Mouse (Mus musculus) right cerebral cortex, adult 2 months (tissue): ENCODE data around the gene Pold3.
"Not testable (repeated sequence)": the region's sequence is repeated elsewhere in the genome, so short reads cannot be mapped to it uniquely, and the experiment has no call there.

Source experiments
- DNase-seq, 2 experiments: peaks; one replicate each; pipeline ENCODE4 v3.0.0; 2021 to 2022; ENCODE audit warnings: low spot score in 2 of 2

The Pold3 gene

DNA sequence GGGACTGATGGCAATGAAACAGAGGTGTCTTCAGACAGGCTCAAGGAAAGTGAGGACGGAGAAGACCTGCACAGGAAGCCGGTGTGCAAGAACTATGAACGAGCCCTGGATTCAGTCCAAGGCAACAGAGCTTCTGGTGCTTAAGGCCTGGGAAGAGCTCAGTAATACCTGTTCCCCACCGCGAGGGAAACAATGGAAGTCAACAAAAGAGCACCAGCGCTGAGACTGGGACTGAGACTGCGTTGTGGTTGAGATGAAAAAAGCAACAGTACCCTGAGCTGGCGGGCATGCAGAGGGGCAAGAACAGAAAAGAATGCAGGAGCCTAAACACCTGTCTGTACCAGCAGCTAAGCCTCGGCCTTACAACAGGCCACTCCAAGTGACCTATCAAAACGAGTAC, 9.9 kb downstream of the Pold3 start:
- DNase-seq = no peak

DNA sequence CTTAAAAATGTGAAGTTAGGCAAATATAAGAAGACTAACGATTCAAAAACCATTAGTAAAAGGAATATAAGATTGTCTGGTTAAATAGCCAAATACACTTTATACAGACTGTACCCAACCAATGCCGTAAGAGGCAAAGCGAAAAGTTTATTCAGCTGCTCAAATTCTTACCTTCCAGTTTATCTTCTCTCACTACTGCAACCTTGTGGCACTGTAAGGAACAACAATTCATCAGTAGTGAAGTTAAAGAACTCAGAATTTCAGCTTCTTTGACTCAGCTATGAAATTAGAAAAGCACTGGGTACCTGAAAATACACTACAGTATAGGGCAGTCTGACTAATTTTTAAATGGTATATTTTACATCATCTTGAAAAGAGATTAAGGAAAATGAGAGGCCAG, 13.0 kb downstream of the Pold3 start:
- DNase-seq = peak in 1 of 2 experiments; percentile 37

- DNase-seq = no peak
Measured at GRCm38 (mm10) chr7:100104677-100105076, 16.7 kb downstream of the Pold3 start.

DNA sequence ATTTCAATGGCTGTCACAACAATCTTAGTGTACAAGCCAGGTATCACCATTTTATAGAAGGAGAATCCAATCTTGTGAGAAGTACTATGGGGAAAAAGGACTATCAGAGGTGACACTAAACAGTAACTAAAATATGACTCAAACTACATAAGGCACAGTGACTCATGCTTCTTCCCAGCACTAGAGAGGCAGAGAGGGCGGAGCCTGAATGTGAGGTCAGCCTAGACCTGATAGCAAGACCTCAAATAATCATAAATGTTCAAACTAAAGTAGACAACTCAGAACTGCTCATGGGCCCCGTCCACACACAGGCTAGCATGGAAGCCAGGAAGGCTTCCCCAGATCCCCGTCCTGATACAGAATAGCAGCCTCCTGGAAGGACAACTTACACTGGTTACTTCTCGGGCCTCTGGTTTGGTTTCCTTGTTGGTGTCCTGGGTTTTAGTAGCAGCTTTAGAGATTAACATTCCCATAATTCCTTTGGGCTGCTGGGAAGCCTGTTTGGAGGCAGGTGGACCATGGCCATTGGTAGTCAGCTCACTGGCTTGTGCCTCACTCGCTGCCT, 21.3 kb downstream of the Pold3 start:
- no peak for DNase-seq

DNA sequence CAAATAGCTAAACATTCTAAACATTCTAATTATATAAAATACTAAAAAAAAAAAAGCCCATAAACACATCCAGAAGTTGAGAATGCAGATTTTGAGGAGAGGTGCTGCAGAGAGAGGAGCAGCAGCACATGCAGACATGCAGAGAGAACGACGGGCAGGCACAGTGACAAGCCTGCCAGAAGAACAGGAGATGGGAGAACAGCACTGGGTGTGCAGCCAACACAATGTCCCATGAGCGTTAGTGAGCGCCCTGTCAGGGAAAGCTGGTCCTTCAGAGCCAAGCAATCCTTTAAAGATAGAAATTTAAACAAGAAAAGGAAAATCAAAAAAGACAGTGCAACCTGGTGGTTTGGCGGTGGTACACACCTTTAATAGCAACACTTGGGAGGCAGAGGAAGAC, 34.5 kb downstream of the Pold3 start:
- DNase-seq = no peak

DNA sequence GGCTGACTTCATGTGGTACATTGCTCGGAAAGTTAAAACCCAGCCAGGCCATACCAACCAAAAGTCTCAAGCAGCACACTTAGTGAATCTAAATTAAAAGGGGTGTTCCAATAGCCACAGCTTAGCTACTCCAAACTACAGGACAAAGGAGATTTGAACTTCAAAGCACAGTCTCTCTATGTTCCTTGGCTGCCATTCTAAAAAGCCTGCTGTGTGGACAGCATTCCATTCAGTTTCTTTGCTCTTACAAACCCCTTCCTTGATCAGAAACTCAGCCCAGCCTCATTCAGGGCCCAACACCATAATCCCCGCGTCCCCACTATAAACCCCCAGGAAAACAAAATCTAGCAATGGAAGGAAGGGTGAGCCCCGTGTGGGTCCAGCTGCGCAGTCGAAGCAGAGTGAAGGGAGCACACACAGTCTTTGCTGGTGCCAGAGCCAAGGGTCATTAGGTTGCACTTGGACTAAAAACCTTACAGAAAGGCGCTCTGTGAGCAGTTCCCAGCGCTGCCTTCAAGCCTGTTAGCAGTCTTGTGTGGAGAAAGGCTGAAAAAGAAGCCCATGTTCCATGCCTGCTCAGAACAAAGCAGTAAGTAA, 35.1 kb downstream of the Pold3 start:
- DNase-seq = no peak

- no peak for DNase-seq
Measured at GRCm38 (mm10) chr7:100083812-100084211, 37.6 kb downstream of the Pold3 start.

DNA sequence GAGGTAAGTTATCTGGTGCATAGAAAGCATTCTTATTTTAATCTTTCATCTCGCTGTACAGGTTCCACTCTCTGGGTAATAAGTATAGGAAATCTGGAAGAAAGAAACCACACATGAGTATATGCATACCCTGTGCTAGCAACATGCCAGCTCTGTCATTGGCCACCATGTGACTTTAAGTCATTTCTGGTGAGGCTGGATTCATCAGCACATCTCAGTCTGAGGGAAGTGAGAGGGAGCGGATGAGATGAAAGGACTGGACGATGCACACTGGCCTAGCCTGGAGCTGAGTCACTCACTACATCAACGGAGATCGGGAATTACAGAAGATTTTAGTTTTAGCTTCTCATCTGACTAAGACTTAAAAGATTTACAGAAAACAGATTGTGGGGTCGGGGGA, 38.5 kb downstream of the Pold3 start:
- no peak for DNase-seq

- no peak for DNase-seq
Measured at GRCm38 (mm10) chr7:100080087-100080781, 41.1 kb downstream of the Pold3 start.

GRCm38 (mm10) chr7:100077071-100077470, 44.3 kb downstream of the Pold3 start:
- DNase-seq = no peak

DNA sequence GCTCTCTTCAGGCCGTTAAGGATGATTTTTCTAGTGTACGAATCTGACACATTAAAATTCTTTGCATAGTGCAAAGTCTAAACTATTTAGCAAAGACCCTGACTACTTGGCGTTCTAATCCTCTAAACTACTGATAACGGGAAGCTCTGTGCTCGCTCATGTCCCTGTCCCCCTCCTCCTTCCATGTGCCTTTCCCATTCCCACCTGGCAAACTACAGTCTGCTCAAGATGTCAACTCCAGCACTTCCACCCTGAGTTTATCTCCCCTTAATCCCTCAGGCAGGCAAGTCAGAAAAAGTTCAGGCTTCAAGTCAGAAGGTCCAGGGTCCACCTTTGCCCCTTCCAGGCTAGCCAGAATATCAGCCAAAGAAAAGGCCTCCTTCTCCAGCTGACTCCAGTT, 45.1 kb downstream of the Pold3 start:
- no peak for DNase-seq

GRCm38 (mm10) chr7:100073959-100074358, 47.4 kb downstream of the Pold3 start:
- no peak for DNase-seq

DNA sequence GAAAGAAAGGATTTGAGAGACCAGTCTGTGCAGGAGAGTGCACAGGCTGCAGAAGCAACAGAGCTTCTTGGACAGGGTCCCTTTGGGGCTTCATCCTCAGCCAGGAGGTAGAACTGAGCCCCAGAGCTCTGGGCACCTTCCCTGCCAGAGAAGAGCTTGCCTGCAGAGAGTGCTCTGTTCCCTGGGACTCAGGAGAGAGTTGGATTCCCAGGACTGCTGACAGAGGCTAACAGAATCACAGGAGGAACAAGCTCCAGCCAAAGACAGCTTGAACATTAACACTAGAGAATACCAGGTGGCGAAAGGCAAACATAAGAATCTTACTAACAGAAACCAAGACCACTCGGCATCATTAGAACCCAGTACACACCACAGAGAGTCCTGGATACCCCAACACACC, 68.4 kb downstream of the Pold3 start:
- DNase-seq = not testable (repeated sequence)

- no peak for DNase-seq
Measured at GRCm38 (mm10) chr7:100051904-100052303, 69.5 kb downstream of the Pold3 start.

DNA sequence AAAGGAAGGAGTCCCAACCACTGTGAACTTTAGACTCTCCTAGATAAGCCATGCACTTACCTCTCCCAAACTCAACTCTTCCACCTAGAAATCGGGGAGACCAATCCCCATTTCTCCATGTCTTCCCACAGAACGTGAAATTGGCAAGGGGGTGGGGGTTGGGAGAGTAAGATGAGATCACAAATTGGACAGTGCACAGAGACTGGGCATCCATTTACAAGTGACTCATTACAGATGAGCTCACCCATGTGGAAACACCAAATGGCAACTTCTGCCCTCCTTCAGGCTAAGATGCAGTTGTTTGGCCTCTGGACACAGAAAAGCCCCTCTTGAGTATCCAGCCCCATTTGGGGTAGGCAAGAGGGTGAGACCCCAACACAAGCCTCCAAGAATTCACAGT, 74.9 kb downstream of the Pold3 start:
- no peak for DNase-seq

GRCm38 (mm10) chr7:100043605-100044031, 77.7 kb downstream of the Pold3 start:
- no peak for DNase-seq

GRCm38 (mm10) chr7:100043096-100043495, 78.3 kb downstream of the Pold3 start:
- DNase-seq = no peak

DNA sequence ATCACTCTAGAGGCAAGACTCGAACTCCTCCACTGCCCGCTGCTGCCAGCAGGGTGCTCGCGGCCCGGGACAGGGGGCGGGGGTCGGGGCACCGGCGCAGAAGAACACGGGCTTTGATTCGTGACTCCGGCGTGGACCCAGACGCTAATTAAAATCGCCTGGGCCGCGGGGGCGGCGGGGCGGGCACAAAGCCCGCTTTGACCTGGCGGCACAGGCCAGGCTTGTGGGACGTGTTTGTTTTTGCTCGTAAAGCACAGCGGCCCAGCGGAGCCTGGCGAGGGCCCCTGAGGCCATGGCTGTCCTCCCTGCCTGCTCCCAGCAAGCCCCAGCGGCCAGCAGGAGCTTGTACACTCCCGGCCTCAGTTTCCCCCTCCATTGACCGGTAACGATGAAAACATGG, 79.2 kb downstream of the Pold3 start:
- DNase-seq = no peak

DNA sequence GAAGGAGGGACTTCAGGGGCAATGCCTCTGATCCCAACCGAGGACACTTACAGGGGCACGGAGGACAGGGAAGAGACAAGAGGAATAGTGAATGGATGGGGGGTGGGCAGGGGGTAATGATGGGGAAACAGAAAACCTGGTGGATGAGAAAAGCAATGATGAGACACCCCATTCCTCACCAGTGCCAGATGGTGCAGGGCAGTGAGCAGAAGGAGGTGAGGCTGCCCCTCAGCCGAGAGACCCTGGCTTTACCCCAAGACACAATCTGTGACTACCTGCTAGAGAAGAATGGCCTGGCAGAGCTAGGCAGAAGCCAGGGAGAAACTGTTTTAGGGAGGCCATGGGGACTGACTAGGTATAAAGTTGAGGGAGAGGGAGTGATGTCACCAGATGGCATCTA, 84.9 kb downstream of the Pold3 start:
- DNase-seq = no peak

DNA sequence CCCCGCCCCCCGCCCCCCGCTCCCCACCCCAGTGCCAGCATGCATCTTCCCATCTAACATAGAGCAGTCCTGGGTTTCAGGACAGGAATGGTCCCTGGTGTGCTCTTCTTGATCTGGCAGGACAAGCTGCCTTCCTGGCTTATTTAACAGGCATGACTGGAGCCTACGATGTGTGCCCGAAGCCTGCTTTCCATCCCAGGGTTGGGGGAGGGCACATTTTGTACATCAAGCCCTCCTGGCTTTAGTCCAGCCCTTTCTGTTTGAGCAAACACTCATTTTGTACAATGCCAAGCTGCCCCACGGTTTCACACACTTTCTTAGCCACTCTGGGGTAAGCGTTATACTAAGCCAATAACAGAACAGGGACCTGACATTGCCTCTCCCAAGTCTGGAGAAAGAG, 85.3 kb downstream of the Pold3 start:
- no peak for DNase-seq

DNA sequence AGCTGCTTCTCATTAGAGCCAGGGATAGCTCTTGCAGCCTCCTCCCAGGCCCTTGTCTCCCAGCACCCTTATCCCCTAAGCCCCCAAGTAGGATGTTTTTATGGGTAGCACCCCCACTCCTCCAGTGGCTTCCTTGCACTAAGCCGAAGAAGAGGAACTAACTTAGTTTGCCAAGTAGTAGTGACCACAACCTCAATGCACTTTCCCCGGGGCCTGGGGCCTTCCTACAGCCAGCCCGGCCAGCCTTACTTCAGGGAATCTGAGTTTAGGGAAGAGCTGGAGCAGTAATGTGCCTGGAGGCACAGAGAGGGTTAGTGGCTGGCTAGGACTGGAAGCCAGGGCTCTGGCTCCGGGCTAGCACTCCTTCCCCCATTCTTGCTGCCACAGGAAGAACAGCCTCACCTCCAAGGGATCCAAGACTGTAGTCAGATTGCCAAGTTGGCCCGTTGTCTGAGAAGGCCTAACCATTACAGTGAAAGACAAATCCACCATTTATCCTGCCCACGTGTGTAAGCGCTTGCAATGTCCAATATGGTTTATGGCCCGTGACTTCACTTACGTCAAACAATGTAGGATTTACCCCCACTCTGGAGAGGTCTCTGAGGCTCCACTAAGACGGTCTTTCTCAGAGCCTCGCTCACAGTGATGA, 86.4 kb downstream of the Pold3 start:
- DNase-seq = no peak

GRCm38 (mm10) chr7:100033672-100034071, 87.7 kb downstream of the Pold3 start:
- DNase-seq = no peak
